Mouse (Mus musculus): ENCODE measurements at regions not wholly inside any gene's neighbourhood (a gene's known extent, or its start where the extent isn't known, plus 50 kb on each side); places are given as distances from the start of the nearest gene placed in this dataset.
A peak's percentile ranks its signal among the peaks of the same experiment; 100 is the strongest.

DNA sequence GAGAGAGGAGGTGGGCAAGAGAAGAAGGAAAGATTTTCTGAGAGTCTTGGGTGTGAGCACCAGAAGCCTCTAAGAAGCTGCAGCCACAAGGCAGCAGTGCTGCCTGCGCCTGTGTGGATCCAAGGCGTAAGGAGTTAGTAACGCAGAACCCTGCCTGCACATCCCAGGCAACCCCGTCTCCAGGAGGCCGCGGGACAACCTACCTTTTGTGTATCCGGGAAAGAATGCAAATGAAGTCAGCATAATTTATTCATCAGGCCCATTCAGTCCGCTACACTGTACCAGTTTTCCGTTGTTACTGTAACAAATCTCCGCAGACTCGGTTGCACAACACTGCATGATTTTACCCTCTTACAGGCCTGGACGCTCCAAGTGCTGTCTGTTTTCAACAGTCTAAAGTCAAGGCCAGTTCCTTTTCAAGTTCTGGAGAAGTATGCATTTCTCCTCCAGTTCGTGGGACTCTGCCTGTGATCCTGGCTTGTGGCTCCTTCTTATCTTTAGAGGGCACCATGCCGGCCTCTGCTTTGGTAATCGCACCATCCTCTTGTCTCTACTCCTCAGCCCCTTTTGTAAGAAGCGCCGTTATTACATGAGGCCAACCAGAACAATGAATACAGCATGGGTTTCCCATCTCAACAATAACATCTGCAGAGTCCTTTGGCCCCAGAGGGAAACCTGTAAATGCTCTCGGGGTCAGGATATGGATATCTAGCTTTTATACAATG is 133.8 kb downstream of the Nufip1 start:
- DNase-seq (ENCODE audit: low read depth, low spot score) = no peak

GRCm38 (mm10) chr14:76245063-76245396 is 134.3 kb downstream of the Nufip1 start:
- no peak for DNase-seq (ENCODE audit: low read depth, low spot score)

GRCm38 (mm10) chr14:76247664-76248063 is 137.0 kb downstream of the Nufip1 start:
- DNase-seq (ENCODE audit: low read depth, low spot score) = peak; percentile 31

GRCm38 (mm10) chr14:76253850-76254249 is 143.2 kb downstream of the Nufip1 start:
- no peak for DNase-seq (ENCODE audit: low read depth, low spot score)

- DNase-seq (ENCODE audit: low read depth, low spot score) = no peak
Observed at GRCm38 (mm10) chr14:76254565-76255501, 144.1 kb downstream of the Nufip1 start.

DNA sequence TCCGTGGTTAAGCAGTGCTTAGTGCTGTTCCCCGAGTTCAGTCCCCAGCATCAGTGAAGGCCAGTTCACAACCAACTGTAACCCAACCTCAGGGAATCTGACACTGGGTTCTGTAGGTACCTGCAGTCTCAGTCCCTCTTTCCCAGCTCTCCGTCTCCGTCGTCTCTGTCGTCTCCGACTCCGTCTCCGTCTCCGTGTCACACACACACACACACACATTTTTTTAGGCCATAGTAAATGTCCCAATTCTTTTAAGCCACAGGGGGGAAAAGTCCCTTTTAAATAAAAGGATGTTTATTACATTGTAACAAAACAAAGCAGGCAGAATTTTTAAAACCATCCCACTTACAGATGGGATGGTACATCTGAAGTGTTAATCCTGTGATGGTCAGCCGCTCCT is 145.3 kb downstream of the Nufip1 start:
- no peak for DNase-seq (ENCODE audit: low read depth, low spot score)

DNA sequence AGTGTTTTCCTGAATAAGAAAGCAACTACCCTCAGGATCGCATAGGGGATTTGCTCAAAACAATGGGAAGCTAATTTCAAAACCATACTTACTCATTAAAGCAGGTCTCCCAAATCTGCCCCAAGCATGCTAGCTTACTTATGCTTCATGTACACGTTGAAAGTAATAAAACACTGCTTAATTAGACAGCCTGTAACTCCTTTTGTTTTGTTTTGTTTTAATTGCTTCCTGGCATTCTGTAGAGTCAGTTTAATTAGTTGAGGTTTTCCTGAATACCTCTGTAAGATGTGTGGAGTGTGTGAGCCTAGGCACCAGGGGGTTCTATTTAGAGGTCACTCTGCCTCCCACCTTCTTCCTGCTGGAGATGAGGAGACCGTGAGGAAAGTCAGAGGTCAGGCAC is 147.9 kb downstream of the Nufip1 start:
- no peak for DNase-seq (ENCODE audit: low read depth, low spot score)

DNA sequence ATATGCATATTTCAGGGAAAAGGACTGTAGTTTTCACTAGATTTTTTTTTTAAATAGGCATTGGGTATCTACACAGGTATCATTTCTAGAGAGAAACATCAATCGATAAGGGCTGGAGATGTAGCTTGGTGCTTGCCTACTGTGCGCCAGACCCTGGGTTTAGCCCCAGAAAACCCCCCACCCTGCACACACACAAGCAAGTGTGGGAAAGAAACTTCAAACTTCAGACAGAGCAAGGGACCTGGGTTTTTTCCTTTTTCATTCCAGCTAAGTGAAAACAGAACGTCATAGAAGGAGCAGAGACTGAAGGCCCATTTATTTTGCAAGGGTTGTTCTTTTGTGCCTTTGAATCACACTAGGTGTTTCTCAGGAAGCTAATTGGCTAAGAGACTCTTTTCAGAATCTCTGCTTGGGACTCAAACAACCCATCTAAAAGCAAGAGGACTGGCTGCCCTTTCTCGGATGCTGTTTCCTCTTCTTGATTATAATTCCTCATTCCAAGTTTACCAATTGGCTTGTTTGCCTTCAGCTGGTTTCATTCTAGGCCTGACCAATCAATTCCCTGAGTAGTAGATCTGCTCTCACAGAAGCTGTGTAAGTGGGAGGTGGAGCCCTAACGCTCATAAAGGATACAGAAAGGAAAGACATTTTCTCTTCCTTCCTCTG is 150.1 kb downstream of the Nufip1 start:
- DNase-seq (ENCODE audit: low read depth, low spot score) = no peak

GRCm38 (mm10) chr14:76263682-76264081 is 151.1 kb upstream of the Tsc22d1 start:
- no peak for DNase-seq (ENCODE audit: low read depth, low spot score)

DNA sequence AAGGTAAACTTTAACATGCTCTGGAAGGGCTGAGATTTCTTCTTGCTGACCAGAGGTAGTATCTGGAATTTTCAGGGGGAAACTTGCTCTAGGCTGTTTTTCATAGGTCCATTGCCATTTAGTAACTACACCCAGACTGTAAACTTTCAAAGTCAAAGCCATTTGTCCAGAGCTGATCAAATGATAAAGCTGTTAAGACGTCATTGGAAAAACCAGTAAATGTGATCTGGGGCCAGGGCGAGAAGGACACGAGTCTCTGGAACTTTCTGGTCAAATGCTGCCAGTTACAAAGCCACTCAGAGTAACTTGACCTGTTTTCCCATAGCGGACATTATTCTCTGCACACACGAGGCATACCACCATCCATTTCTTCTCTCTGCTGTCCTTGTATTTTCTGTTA is 148.9 kb upstream of the Tsc22d1 start:
- DNase-seq (ENCODE audit: low read depth, low spot score) = no peak

DNA sequence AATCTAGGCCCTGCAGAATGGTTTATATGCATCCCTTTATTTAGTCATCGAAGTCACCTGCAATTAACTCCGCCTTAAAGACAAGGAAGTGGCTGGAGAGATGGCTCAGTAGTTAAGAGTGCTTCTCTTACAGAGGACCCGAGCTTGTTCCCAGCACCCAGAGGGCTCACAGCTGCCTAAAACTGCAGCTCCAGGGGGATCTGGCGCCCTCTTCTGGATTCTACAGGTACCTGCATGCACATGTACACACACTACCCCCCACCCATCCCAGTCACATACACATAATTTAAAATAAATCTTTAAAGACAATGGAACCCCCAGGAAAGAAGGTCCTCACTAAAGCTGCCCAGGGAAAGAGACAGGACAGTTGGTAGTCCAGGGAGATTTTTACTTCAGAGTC is 148.5 kb upstream of the Tsc22d1 start:
- DNase-seq (ENCODE audit: low read depth, low spot score) = peak; percentile 19

- DNase-seq (ENCODE audit: low read depth, low spot score) = no peak
Observed at GRCm38 (mm10) chr14:76267091-76267490, 147.7 kb upstream of the Tsc22d1 start.

DNA sequence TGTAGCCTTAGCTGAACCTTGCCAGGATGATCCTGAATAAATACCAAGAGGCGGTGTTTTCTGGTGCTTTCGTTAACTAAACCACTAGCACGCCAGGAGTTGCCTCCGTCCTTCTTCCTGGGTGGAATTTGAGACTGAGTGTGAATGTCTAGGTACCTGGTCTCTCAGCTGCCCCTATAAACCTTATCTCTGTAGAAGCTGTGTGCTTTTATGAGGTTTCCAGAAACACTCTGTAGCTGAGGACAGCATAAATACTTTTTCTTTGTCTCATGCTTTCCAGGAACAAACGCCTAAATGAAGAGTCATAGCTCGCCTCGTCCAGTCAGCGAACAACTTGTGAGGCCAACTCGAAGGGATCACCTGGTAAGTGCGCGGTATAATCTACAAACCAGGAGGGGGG is 143.6 kb upstream of the Tsc22d1 start:
- DNase-seq (ENCODE audit: low read depth, low spot score) = no peak

- DNase-seq (ENCODE audit: low read depth, low spot score) = no peak
Observed at GRCm38 (mm10) chr14:76272840-76273239, 141.9 kb upstream of the Tsc22d1 start.

DNA sequence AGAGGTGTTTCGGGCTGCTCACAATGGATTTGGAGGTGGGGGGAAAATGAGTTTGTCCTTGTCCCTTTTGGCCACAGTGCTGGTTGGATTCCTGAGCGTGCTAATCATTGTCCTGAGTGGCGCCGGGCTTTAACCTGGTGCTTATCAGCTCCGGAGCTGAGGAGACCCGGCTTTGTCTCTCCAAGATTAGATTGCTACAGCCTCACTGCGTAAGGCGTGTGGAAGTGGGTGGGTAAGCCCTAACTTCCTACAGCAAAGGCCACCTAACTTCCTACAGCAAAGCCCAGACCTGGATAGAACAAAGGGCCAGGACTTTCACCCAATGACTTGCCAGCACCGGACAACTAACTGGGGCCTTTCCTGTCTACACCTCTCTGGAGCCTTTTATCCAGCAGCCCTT is 138.1 kb upstream of the Tsc22d1 start:
- DNase-seq (ENCODE audit: low read depth, low spot score) = no peak

DNA sequence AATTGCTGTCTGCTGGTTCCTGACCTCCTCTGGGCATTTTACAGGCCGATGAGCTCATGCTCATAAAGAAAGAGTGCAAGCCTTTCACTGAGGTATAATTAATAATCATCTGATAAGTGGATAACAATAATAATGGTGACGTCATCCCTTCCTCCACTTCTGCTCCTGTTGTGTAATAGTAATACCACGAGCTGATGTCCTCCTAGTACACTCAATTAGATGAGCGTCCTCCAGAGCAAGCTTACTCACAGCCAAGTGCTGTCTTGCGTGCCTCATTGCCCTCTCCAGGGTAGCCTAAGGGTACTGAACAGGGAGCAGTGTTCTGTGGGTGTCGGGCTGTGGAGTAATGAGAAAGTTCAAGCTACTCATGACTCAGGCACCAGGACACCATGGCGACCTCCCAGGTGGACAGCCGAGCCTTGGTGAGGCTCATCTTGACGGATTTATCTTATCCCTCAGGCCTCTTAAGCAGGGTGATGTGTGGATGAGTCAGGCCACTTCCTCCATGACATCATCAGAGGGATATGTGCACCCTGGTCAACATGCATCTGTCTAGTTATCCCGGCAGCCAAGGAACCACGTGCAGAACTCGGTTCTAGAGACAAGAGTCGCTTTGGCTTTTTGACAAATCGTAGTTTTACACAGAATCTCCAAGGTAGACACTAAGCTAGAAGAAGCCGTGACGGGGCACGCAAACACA is 135.9 kb upstream of the Tsc22d1 start:
- no peak for DNase-seq (ENCODE audit: low read depth, low spot score)

- no peak for DNase-seq (ENCODE audit: low read depth, low spot score)
Observed at GRCm38 (mm10) chr14:76279561-76279960, 135.2 kb upstream of the Tsc22d1 start.

DNA sequence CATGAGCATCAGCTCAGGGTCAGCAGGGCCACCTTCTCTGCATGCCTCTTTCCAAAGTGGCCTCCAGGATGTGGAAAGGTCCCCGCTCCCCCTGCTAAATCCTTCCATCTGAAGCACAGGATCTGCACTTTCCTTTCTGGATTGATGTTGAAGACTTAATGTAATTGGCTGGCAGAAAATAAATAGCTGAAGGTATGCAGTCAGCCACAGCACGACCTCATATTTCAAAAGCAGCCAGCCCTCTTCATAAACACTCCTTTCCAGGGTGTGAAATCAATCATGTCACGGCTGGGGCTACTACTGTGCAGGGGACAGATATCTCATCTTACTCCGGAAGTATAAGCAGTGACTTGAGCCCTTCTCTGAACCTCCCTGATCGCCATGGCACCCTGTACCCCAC is 132.9 kb upstream of the Tsc22d1 start:
- DNase-seq (ENCODE audit: low read depth, low spot score) = no peak

DNA sequence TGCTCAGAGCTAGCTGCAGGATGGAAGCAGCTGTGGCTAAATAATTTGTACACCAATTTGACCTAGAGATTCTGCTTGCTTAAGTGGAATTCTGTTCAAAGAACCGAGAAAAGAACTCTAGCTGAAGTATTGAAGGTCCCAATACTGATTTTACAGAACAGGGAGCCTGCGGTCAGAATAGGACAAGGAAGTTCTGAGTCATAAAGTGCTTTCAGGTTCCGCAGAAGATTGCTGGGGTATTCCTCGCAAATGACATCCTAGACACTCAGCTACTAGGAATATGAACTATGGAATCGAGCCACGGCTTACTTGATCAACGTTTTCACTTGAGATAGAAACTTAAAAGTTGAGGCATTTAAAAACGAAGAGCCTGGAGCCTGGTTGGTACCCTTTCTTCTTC is 127.0 kb upstream of the Tsc22d1 start:
- DNase-seq (ENCODE audit: low read depth, low spot score) = no peak

DNA sequence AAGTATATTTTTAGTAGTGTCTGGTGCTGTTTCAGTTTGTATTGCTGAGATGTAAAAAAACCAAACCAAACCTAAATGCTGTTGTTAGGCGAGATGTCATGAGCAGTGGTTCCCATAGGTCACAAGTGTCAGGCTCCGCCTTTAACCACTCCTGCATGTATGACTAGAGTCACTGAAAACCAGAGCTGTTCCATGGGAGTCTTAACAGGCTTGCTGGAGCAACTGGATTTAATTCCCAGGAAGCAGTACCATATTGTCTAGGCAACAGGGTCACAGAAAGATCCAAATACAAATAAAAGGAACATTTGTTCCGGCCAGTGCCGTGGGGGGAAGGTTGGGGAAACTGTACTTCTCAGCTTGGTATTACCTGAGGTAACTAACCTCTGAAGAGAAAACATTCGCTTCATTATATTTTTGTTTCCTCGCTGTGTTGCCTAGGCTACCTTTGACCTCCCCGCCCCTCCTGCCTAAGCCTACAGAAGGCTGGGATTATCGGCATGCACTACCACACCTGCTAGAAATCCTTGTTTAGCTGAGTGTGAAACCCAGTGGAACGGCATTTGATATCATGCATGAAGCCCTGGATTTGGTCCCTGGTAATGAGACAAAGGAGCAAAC is 124.3 kb upstream of the Tsc22d1 start:
- DNase-seq (ENCODE audit: low read depth, low spot score) = no peak

DNA sequence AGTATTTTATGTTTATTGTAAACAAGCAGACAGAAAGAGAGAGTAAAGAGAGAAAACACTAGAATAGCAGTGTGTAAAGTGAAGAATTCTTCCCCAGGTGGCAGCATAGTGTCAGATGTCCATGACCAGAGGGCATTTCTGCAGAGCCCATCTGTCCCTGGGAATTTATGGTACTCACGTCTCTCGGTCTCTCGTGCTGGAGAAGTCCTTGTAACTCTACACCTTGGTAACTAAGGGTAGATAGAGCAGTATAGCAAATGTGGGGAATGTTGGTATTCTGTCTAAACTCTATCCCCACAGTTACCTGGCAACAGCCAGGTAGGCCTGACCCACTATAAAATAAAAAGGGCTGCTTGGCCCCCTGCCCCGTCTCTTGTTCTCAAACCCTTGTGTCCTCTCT is 122.5 kb upstream of the Tsc22d1 start:
- DNase-seq (ENCODE audit: low read depth, low spot score) = no peak

All from CD4-positive, CD25-positive, alpha-beta regulatory T cell, adult 2 months (primary cell).